Mouse (Mus musculus): ENCODE results near the gene Pdcd4.

Gene Pdcd4

DNA sequence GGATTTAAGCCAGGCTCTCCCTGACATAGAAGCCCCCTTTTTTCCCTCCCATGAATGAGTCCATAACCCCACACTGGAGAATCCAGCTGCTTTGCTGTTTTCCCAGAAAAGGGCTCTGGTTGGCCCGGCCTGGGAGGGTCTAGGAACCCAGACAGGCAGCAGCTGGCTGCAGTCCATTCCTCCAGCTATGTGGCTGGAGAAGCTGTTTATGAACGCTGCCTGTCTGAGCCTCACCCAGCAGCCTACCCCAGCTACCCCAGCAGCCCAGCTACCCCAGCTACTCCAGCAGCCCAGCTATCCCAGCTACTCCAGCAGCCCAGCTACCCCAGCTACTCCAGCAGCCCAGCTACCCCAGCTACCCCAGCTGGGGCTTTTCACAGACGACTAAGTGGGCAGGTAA, at the start of gene Pdcd4:
Pdcd4 (plus strand) TSS at position 171 of the 400 bp plus-strand sequence.
- no peak for DNase-seq (ENCODE audit: low spot score)

DNA sequence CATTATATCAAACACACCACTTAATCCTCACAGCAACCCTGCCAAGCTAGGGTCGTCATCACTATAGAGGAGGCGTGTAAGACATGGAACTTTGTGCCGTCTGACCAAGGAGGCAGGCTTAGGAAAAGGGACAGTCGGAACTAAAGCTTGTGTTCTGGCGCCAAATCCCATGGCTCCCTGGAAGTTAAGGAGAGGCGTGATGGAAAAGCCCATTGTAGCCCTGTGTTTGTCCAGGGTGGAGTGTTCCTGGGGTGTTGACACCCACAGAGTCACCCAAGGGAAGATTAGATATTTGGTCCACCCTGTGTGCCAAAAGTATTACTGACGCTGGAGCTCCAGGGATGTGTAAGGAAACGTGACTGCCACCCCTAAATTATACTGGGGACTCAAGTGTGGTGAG, 48.1 kb upstream of the Pdcd4 start:
- DNase-seq (ENCODE audit: low spot score): no peak

- no peak for DNase-seq (ENCODE audit: low spot score)
These were observed 43.6 kb upstream of the Pdcd4 start for GRCm38 (mm10) chr19:53848272-53848995.

DNA sequence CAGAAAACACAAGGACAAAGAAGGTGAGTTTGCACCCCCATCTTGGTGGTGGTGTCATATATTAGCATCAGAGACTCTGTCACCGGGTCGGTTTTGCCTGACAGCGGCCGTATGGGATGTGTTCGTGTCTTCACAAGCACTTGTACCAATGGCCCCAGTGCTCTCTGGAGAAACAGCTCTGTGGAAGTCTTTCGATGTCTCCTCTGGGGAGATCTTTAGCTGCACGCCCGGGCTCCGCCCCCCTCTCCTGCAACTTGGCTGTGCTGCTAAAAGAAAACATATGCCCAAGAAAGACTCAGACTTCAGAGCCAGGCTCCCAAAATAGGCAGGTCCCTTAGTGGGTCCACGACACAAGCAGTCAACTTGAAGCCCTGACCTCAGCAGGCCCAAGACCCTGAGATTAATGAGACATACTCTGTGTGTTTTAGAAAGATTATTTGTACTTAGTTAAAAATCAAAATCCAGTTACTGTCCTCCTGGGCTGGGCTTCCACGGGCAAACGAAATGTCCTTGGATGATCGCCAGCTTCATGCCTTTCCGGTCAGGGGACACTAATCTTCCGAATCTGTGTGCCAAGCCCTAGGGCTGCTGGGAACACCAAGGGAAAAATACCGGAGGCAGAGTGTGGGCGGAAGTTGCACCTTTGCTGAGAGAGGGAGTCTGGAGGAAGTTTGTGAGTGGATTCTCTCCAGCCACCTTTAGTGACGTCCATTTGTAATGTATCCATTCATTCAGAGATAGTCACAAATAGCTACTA, 41.7 kb upstream of the Pdcd4 start:
- DNase-seq (ENCODE audit: low spot score): no peak

- no peak for DNase-seq (ENCODE audit: low spot score)
These were observed 40.7 kb upstream of the Pdcd4 start for GRCm38 (mm10) chr19:53851352-53851751.

- DNase-seq (ENCODE audit: low spot score): no peak
These were observed 40.0 kb upstream of the Pdcd4 start for GRCm38 (mm10) chr19:53851826-53852698.

DNA sequence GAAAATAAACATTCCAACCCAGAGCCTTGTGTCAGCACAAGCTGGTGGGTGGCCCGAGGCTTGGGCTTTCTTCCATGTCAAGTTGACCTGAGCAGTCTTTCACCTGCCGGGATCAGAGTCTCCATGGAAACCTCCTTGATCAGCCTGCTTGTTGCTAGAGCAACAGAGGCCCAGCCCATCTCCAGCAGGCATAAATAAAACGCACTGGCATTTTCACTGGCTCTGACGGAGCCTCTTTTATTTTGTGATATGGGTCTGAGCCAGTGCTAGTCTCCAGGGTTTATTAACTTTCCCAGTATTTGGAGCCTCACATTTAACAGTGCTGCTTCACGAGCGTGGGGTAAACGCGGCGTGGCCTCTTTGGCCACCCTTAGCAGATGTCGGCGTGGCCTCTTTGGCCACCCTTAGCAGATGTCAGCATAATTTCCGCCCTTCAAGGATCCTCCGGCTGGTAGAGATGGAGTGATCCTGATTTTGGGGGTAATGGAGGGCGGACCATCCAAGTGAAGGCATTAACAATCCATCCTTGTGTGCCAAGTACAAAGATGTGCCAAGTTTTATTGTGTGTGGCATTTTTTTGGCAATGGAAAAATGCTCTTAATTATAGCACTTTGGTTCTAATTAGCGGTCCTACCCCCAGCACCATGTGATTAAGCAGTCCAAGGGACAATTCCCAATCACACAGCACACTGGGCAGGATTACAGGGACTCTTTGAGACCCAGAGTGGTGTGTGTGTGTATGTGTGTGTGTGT, 39.2 kb upstream of the Pdcd4 start:
- peak; percentile 55 for DNase-seq (ENCODE audit: low spot score)

GRCm38 (mm10) chr19:53854978-53855377, 37.1 kb upstream of the Pdcd4 start:
- no peak for DNase-seq (ENCODE audit: low spot score)

DNA sequence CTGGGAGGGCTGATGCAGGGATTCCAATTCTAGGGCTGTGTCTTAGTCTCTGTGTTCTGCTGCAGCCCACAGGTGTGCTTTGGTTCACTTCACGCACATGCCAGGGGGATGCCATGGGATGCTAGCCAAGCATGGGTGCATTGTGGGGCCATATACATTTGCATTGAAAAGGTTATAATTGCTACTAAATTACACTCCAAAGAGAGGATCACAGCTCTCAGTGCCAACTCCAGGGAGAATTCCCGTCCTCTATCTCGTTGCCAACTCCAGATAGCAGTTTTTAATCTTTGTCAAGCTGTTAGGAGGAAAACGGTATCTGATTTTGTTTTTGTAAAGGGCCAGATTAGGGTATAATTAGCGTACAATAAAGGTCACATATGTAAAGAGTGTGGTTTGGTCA, 36.2 kb upstream of the Pdcd4 start:
- DNase-seq (ENCODE audit: low spot score): no peak

DNA sequence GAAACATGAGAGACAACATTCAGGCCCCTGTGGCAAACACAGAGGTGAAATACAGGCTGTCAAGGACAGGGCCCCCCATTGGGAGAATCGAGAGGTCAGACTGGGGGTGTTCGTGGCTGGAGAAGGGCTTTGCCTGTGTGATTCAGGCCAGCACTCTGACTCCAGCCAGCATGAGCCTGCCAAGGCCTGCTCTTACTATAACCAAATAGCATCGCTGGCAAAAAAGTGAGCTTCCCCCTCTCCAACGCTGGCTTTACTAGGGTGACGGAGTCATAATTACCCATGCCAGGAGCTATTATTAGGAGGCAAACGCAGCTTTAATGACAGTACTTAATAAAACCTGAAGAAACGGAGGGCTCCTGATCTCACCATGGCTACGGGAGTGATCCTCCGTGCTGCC, 35.2 kb upstream of the Pdcd4 start:
- DNase-seq (ENCODE audit: low spot score): no peak

DNA sequence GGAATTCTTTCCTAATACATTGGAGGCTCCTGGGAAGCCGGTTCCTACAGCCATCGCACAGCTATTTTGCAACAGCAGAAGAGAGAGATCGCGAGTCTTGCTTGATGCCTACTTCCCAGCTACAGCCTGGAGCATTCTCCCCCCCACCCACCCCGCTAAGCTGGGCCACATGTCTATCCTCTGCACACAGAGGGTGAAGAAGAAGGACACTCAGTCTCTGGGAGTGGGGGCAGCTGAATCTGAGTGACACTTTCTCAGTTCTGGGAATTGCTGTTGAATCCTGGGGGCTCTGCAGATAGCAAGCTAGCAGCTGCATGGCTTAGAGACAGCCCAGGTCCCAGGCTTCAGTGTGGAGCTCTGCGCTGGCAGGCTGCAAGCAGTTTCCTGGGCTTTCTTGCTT, 34.1 kb upstream of the Pdcd4 start:
- no peak for DNase-seq (ENCODE audit: low spot score)

DNA sequence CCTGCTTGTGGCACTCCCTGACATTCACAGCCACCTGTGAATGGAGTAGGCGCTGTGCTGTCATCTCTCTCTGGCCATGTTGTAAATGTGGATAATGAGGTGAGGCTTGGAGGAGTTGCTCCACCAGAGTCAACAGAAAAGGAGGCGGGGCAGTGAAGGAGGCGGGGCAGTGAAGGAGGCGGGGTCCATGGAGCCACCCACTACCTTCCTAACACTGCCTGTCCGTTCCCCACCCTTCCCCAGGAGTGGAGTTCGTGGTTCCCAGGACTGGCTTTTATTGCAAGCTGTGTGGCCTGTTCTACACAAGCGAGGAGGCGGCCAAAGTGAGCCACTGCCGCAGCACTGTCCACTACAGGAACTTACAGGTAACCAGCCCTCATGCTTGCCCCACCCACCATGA, 32.9 kb upstream of the Pdcd4 start:
- no peak for DNase-seq (ENCODE audit: low spot score)

DNA sequence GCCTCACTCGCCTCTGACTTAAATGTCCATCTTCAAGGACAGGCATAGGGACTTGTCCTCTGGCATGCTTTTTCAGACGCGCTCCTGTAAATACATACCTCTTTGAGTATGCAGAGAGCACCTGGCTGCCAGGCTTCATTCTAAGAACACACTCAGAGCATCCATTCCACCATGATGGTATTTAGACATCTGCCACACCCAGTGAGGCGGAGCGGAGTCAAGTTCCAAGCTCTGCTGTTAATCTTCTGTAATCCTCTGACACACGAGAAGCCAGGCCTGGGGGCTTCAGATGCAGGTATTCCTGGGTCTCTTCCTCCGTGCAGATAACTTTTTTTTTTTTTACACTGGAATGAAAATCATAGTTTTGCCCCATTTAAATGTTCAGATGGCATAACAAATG, 32.4 kb upstream of the Pdcd4 start:
- no peak for DNase-seq (ENCODE audit: low spot score)

DNA sequence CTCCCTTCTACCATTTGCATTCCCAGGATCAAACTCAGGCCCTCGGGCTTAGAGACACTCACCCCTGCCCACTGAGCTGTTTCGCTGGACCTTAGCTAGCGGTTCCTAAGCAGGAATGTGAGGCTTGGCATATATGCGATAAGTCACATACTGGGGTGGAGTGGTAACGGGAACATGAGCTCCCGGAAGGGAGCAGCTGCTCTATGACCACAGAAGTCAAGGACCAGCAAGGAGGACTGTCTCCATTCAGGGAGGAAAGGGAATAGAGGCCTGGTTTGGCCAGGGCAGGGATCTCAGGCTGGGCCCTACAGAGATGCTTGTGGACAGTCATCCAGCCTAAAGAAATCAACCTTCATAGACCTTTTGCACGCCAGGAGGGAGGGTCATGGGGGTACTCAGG, 30.7 kb upstream of the Pdcd4 start:
- no peak for DNase-seq (ENCODE audit: low spot score)

DNA sequence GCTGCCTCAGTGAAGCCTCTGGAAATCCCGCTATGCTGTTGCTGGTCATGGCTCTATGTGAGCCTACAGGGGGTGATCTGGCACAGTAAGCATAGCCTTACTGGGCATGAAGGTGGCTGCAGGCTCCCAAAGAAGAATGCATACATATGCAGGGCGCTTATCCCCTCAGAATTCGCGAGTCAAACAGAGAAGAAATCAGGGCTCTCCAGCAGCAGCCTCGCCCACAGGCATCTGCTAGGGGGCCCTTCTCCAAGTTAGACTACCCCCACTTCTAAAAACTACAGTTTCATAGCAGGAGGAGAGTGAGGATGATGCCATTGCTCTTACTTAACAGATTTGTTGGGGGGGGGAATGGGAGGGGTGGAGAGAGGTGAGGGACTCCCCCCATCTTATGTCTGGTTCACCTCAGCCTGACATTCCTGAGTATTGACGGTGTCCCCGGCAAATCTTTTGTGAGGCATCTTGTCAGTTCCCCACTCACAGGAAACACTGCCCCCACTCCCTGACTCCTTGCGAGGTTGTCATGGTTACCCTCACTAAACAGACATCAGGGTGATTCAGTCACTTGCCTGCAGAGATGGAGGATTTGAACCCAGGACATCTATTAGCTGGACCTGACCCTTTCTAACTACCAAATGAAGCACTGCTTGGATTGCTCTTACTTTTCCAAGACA, 29.3 kb upstream of the Pdcd4 start:
- no peak for DNase-seq (ENCODE audit: low spot score)

DNA sequence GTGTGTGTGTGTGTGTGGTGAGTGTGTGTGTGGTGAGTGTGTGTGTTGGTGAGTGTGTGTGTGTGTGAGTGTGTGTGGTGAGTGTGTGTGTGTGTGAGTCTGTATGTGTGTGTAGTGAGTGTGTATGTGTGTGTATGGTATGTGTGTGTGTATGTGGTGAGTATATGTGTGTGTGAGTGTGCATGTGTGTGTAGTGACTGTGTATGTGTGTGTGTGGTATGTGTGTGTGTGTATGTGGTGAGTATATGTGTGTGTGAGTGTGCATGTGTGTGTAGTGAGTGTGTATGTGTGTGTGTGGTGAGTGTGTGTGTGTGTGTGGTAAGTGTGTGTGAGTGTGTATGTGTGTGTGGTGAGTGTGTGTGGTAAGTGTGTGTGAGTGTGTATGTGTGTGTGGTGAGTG, 24.8 kb upstream of the Pdcd4 start:
- no peak for DNase-seq (ENCODE audit: low spot score)

- no peak for DNase-seq (ENCODE audit: low spot score)
These were observed 23.9 kb upstream of the Pdcd4 start for GRCm38 (mm10) chr19:53868125-53868524.

GRCm38 (mm10) chr19:53868796-53869195, 23.2 kb upstream of the Pdcd4 start:
- DNase-seq (ENCODE audit: low spot score): no peak

DNA sequence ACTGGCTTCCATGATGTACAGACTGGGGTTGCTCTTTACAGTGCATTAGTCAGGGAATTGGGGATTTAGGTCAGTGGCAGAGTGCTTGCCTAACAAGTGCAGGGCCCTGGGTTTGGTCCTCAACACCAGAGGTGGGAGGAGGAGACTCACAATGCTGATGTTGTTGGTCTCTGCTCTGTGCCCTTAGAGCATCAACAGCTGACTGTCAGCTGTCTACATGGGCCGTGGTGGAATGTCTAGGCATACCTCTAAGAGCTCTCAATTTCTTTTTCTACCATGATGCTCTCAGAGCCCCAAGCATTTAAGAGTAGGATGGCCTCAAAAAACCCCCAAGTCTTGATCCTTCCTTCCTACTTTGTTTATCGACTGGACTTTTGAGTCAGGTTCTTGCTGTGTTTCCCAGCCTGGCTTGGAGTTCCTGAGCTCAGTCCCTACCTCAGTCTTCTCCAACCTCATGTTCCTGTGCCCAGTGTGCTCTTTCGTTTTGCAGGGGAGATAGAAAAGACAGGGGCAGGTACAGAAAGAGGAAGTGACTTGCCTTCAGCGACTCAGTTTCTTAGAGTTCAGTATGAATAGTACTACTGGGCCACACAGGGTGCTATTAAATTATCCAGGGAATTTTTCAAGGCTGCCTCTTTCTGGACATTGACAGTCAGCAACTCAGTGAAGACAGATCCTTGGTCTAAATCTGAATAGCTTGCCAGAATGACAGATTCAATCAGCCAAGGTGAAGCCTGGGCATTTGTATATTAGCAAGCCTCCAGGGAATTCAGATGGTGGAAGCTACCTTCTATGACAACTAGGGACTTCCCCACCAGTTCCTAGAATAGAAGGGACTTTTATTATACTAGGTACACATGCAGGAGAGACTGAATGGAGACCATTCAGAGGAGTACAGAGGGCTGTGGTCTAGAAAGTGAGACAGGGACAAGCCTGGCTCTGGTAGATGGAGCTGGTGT, 22.3 kb upstream of the Pdcd4 start:
- DNase-seq (ENCODE audit: low spot score): no peak

GRCm38 (mm10) chr19:53870568-53870967, 21.5 kb upstream of the Pdcd4 start:
- no peak for DNase-seq (ENCODE audit: low spot score)

Data from ovary, postnatal 10 days (tissue).